Mouse (Mus musculus): Measurements from ENCODE around the gene Gm4216. TPM values are rescaled to one million over a fixed set of nuclear protein-coding genes. Genes with fewer than 3 reads are reported as not detected.
"Not testable (repeated sequence)": the region's sequence is repeated elsewhere in the genome, so short reads cannot be mapped to it uniquely, and the experiment has no call there.

The Gm4216 gene
- not detected for total RNA-seq (2022)

GRCm38 (mm10) chr7:23019823-23020222 is at the start of gene Gm4216:
Gene Gm4216 (minus strand): TSS chr7:23019923.
- DNase-seq (ENCODE audit: low spot score in 2 of 2) = not testable (repeated sequence)

GRCm38 (mm10) chr7:23067356-23067755 is 47.6 kb upstream of the Gm4216 start, which contains the start of gene Gm8720:
Gene Gm8720 (minus strand): TSS chr7:23067456.
- DNase-seq (ENCODE audit: low spot score in 2 of 2) = not testable (repeated sequence)

- DNase-seq (ENCODE audit: low spot score in 2 of 2) = not testable (repeated sequence)
Observed at GRCm38 (mm10) chr7:23055240-23055639, 35.5 kb upstream of the Gm4216 start, which contains the start of gene Vmn1r163. Gene Vmn1r163 (plus strand): TSS chr7:23055540.

GRCm38 (mm10) chr7:22984573-22984972 is 35.1 kb downstream of the Gm4216 start, which contains the start of gene Gm4214:
Gene Gm4214 (minus strand): TSS chr7:22984673.
- DNase-seq (ENCODE audit: low spot score in 2 of 2) = not testable (repeated sequence)

Other genes with a start within 250 kb of the Gm4216 start
- not detected for gene Vmn1r158, start 229.1 kb downstream of the Gm4216 start, total RNA-seq (2022)
- gene Vmn1r159, start 176.3 kb downstream of the Gm4216 start, total RNA-seq (2022) = not detected
- not detected for gene Vmn1r160, start 148.7 kb downstream of the Gm4216 start, total RNA-seq (2022)
- not detected for gene Gm4214, start 35.2 kb downstream of the Gm4216 start, total RNA-seq (2022)
- not detected for gene Vmn1r163, start 35.6 kb upstream of the Gm4216 start, total RNA-seq (2022)
- not detected for gene Gm8720, start 47.5 kb upstream of the Gm4216 start, total RNA-seq (2022)
- not detected for gene Gm10662, start 124.6 kb upstream of the Gm4216 start, total RNA-seq (2022)
- gene Vmn1r165, start 197.4 kb upstream of the Gm4216 start, total RNA-seq (2022) = not detected
- not detected for gene Vmn1r166, start 231.8 kb upstream of the Gm4216 start, total RNA-seq (2022)